28 mouse cellular contexts compared by ENCODE assay signal in the genomic region with DNA sequence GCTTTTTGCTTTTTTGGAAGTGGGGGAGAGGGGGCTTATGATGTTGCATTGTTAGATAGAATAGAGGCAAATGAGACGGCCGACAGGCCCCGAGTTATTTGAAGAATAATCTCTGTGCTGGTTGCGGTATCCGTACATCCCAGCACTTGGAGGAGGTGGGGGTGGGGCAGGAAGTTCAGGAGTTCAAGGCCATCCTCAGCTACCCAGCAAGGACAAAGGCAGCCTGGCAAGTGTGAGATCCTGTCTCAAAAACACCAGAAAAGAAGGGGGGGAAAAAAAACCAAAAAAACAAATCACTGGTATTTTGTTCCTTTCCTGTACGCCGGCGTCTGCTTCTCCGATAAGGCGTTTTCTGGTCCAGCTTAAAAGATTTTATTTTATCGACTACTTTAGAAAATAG.
A peak's percentile ranks its signal among the peaks of the same experiment; 100 is the strongest.
DNase-seq lines count a peak whose midpoint lies in the region; ATAC-seq and TF ChIP-seq lines count a peak whose summit lies in the region.
"Had no signal": no experiment of that assay in that cellular context is flagged by ENCODE, and none has a peak within 500 bp of the region (broad histone marks: within the 10 kb centered on the region; RNA-seq: fewer than 3 reads in every experiment).

No protein-coding gene starts in this region.

- TF ChIP-seq EP300 in liver, postnatal 0 days (IDR thresholded peaks at IDR 0.05; ENCODE audit: low read depth): no peak

- no peaks in the 10 kb centered on the region for H3K36me3 ChIP-seq in kidney, adult 2 months (ENCODE audit: control insufficient read depth, insufficient read depth, low read length)
- no peaks in the 10 kb centered on the region for H3K36me3 ChIP-seq in kidney, embryonic 14.5 days (ENCODE audit: control insufficient read depth, insufficient read depth, low read length)
- no peaks in the 10 kb centered on the region for H3K36me3 ChIP-seq in liver, embryonic 11.5 days (ENCODE audit: control insufficient read depth, insufficient read depth, low read length)
- no peaks in the 10 kb centered on the region for H3K36me3 ChIP-seq in liver, postnatal 0 days (replicated peaks; ENCODE audit: insufficient read depth, low read length)
- H3K36me3 ChIP-seq: embryonic facial prominence, embryonic 13.5 days; forebrain, embryonic 12.5 days; G1E; heart, embryonic 12.5 days; hindbrain, embryonic 10.5 days; kidney, embryonic 15.5 days; liver, embryonic 13.5 days; lung, embryonic 15.5 days had no signal

- no peak overlapping the region for H3K9ac ChIP-seq in kidney, embryonic 14.5 days (ENCODE audit: low read depth, low read length)
- H3K9ac ChIP-seq in liver, embryonic 11.5 days (ENCODE audit: low read depth, low read length): no peak overlapping the region
- H3K9ac ChIP-seq in liver, postnatal 0 days (replicated peaks): no peak overlapping the region
- H3K9ac ChIP-seq: embryonic facial prominence, embryonic 13.5 days; forebrain, embryonic 12.5 days; forebrain, postnatal 0 days; heart, embryonic 12.5 days; kidney, embryonic 15.5 days; liver, embryonic 13.5 days; lung, embryonic 15.5 days had no signal

- H3K27me3 ChIP-seq in kidney, adult 2 months (replicated peaks; ENCODE audit: control insufficient read depth, insufficient read depth, low read length): no peaks in the 10 kb centered on the region
- H3K27me3 ChIP-seq in kidney, embryonic 14.5 days (ENCODE audit: control insufficient read depth, insufficient read depth, low read length): no peaks in the 10 kb centered on the region
- no peaks in the 10 kb centered on the region for H3K27me3 ChIP-seq in liver, embryonic 11.5 days (replicated peaks; ENCODE audit: control insufficient read depth, insufficient read depth, low read length)
- no peaks in the 10 kb centered on the region for H3K27me3 ChIP-seq in liver, postnatal 0 days (ENCODE audit: insufficient read depth, low read length)
- H3K27me3 ChIP-seq: embryonic facial prominence, embryonic 13.5 days; forebrain, embryonic 12.5 days; heart, embryonic 12.5 days; kidney, embryonic 15.5 days; liver, embryonic 13.5 days; lung, embryonic 15.5 days had no signal

- no peak overlapping the region for H3K27ac ChIP-seq in kidney, adult 2 months (ENCODE audit: insufficient read depth, low read depth, low read length)
- no peak overlapping the region for H3K27ac ChIP-seq in kidney, embryonic 14.5 days (ENCODE audit: low read depth, low read length)
- no peak overlapping the region for H3K27ac ChIP-seq in liver, embryonic 11.5 days (ENCODE audit: low read depth, low read length)
- H3K27ac ChIP-seq in liver, postnatal 0 days (ENCODE audit: low read depth): peak overlapping the region; percentile 8
- H3K27ac ChIP-seq: embryonic facial prominence, embryonic 13.5 days; forebrain, embryonic 12.5 days; heart, adult 2 months; hindbrain, embryonic 10.5 days; kidney, embryonic 15.5 days; liver, embryonic 13.5 days; lung, embryonic 15.5 days had no signal

- no peak for ATAC-seq in kidney, embryonic 14.5 days (ENCODE audit: low FRiP score, low TSS enrichment)
- no peak for ATAC-seq in liver, embryonic 11.5 days (replicated peaks; ENCODE audit: low FRiP score)
- ATAC-seq in liver, postnatal 0 days: peak; percentile 12; the same call in 1 of the 2 replicates
- ATAC-seq in megakaryocyte, adult 5-6 weeks (ENCODE audit: poor library complexity, severe bottlenecking): no peak
- ATAC-seq: forebrain, postnatal 0 days; hindbrain, embryonic 16.5 days; midbrain, embryonic 16.5 days had no signal

- H3K4me3 ChIP-seq in kidney, adult 2 months (ENCODE audit: insufficient read depth, low read depth, low read length): no peak overlapping the region
- H3K4me3 ChIP-seq in kidney, embryonic 14.5 days (ENCODE audit: low read length): no peak overlapping the region
- no peak overlapping the region for H3K4me3 ChIP-seq in liver, embryonic 11.5 days (ENCODE audit: low read depth, low read length)
- H3K4me3 ChIP-seq in liver, postnatal 0 days (ENCODE audit: low read depth, low read length): no peak overlapping the region
- H3K4me3 ChIP-seq: embryonic facial prominence, embryonic 13.5 days; erythroblast, embryonic 14.5 days; forebrain, embryonic 12.5 days; heart, adult 2 months; heart, embryonic 12.5 days; hindbrain, embryonic 10.5 days; kidney, embryonic 15.5 days; liver, embryonic 13.5 days; lung, embryonic 15.5 days had no signal

- no peak for TF ChIP-seq POLR2A in kidney, adult 2 months (IDR thresholded peaks at IDR 0.05; ENCODE audit: low read depth, low read length)

- no peak overlapping the region for H3K4me2 ChIP-seq in kidney, embryonic 14.5 days (replicated peaks; ENCODE audit: low read depth, low read length)
- H3K4me2 ChIP-seq in liver, embryonic 11.5 days: no peak overlapping the region
- H3K4me2 ChIP-seq in liver, postnatal 0 days (ENCODE audit: low read depth, low read length): no peak overlapping the region
- H3K4me2 ChIP-seq: embryonic facial prominence, embryonic 13.5 days; forebrain, embryonic 12.5 days; heart, embryonic 12.5 days; kidney, embryonic 15.5 days; liver, embryonic 13.5 days; lung, embryonic 15.5 days; midbrain, embryonic 11.5 days had no signal

- 64% methylated on average over 11 of the region's 11 CpGs for WGBS in kidney, adult 2 months
- WGBS in kidney, embryonic 14.5 days: 83% methylated on average over 11 of the region's 11 CpGs
- WGBS in liver, embryonic 11.5 days: 73% methylated on average over 11 of the region's 11 CpGs
- WGBS in liver, postnatal 0 days (ENCODE audit: insufficient replicate concordance): 72% methylated on average over 11 of the region's 11 CpGs

- no peaks in the 10 kb centered on the region for H3K4me1 ChIP-seq in kidney, adult 2 months (ENCODE audit: control insufficient read depth, insufficient read depth, low read length)
- no peaks in the 10 kb centered on the region for H3K4me1 ChIP-seq in kidney, embryonic 14.5 days (ENCODE audit: control insufficient read depth, insufficient read depth, low read length)
- H3K4me1 ChIP-seq in liver, embryonic 11.5 days (replicated peaks; ENCODE audit: control insufficient read depth, insufficient read depth, low read length): no peaks in the 10 kb centered on the region
- H3K4me1 ChIP-seq in liver, postnatal 0 days (ENCODE audit: insufficient read depth): no peaks in the 10 kb centered on the region
- H3K4me1 ChIP-seq: embryonic facial prominence, embryonic 13.5 days; forebrain, embryonic 12.5 days; kidney, embryonic 15.5 days; liver, embryonic 13.5 days; lung, embryonic 15.5 days had no signal

- no peaks in the 10 kb centered on the region for H3K9me3 ChIP-seq in kidney, embryonic 14.5 days (ENCODE audit: control insufficient read depth, low read length)
- no peaks in the 10 kb centered on the region for H3K9me3 ChIP-seq in liver, embryonic 11.5 days (ENCODE audit: control insufficient read depth, low read length)
- no peaks in the 10 kb centered on the region for H3K9me3 ChIP-seq in liver, postnatal 0 days (ENCODE audit: low read length)
- H3K9me3 ChIP-seq: embryonic facial prominence, embryonic 13.5 days; forebrain, embryonic 12.5 days; hindbrain, embryonic 10.5 days; kidney, embryonic 15.5 days; liver, embryonic 13.5 days; lung, embryonic 15.5 days had no signal

- DNase-seq in kidney, adult 2 months: peak; percentile 15
- DNase-seq in liver (peak; percentile 12), R1 (ENCODE audit: low read depth, low spot score) (peak; percentile 87)
- no peak for DNase-seq in liver, embryonic 11.5 days (ENCODE audit: low spot score)
- peak; percentile 26 for DNase-seq in liver, postnatal 0 days
- DNase-seq: B cell, adult 2 months; cerebellum, adult 11-12 months; cerebellum, adult 9-11 months; forebrain, postnatal 0 days; heart, adult 2 months; heart, postnatal 10 days; liver, embryonic 13.5 days; right cerebral cortex, postnatal 25 days; spleen, adult 18-20 months; thymus, postnatal 14 days had no signal

- no peak for TF ChIP-seq CTCF in kidney, adult 2 months (conservative IDR thresholded peaks at IDR 0.05; ENCODE audit: insufficient read depth, insufficient read length, low read depth, low read length)
- TF ChIP-seq CTCF in liver, postnatal 0 days (IDR thresholded peaks at IDR 0.05; ENCODE audit: low read depth): no peak
